Mouse (Mus musculus) erythroblast, embryonic 14.5 days (primary cell): ENCODE results near the gene Ubl3.

Experiments used
- GATA1 ChIP-seq: IDR thresholded peaks from 2 replicates; pipeline ENCODE4 v1.6.1; 2012; ENCODE audit warnings: low read length, inconsistent platforms, mixed read lengths
- TAL1 ChIP-seq: IDR thresholded peaks from 3 replicates; pipeline ENCODE4 v1.6.1; 2012; ENCODE audit warnings: low read length, inconsistent platforms, mixed read lengths

GRCm38 (mm10) chr5:148522378-148522777 lies 30.2 kb downstream of the Ubl3 start:
- no peak for TF ChIP-seq TAL1
- TF ChIP-seq GATA1, result no peak
